Mouse (Mus musculus): ENCODE measurements around the gene Zfyve28. TPM values are rescaled to one million over a fixed set of nuclear protein-coding genes. Genes with fewer than 3 reads are reported as not detected.

The Zfyve28 gene
- polyA plus RNA-seq, 2 experiments: 0.95 to 1.7 TPM

GRCm38 (mm10) chr5:34148476-34148875 lies 139.8 kb downstream of the Zfyve28 start:
- Histone ChIP-seq H3K27ac (replicated peaks; ENCODE audit: low read depth, low read length) (no peak overlapping the region), H3K4me1 (ENCODE audit: control insufficient read depth, insufficient read depth, low read length) (no peaks in the 10 kb centered on the region), H3K4me3 (replicated peaks; ENCODE audit: low read length) (no peak overlapping the region), H3K4me2 (replicated peaks; ENCODE audit: low read depth, low read length, severe bottlenecking) (no peak overlapping the region), H3K27me3 (ENCODE audit: control insufficient read depth, insufficient read depth, low read length) (no peaks in the 10 kb centered on the region), H3K9ac (ENCODE audit: low read depth, low read length, severe bottlenecking) (no peak overlapping the region), H3K9me3 (ENCODE audit: control insufficient read depth, low read length) (no peaks in the 10 kb centered on the region), H3K36me3 (ENCODE audit: control insufficient read depth, insufficient read depth, low read length) (peaks cover under 1% of the 10 kb centered on the region; the same call in 1 of the 2 replicates)
- no peak for TF ChIP-seq POLR2A (IDR thresholded peaks at IDR 0.05; ENCODE audit: borderline replicate concordance, extremely low read depth, insufficient read depth, insufficient read length)
- ATAC-seq (ENCODE audit: low FRiP score, low read depth) (no peak), DNase-seq (ENCODE audit: low spot score) (no peak)

DNA sequence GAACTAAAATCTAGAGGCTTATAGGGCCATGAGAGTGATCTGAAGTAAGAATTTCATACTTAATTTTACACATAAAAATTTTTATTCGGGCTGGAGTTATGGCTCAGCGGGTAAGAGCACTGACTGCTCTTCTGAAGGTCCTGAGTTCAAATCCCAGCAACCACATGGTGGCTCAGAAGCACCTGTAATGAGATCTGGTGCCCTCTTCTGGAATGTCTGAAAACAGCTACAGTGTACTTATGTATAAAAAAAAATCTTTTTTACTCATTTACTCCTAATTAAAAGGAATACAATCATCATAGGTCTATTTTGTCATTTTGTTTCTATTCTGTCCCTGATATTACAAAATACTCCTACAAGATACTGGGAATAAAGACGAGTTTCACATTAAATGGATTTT lies 140.7 kb downstream of the Zfyve28 start:
- H3K4me3 ChIP-seq (replicated peaks; ENCODE audit: low read length): no peak overlapping the region
- no peak overlapping the region for H3K9ac ChIP-seq (ENCODE audit: low read depth, low read length, severe bottlenecking)
- no peaks in the 10 kb centered on the region for H3K27me3 ChIP-seq (ENCODE audit: control insufficient read depth, insufficient read depth, low read length)
- H3K27ac ChIP-seq (replicated peaks; ENCODE audit: low read depth, low read length): no peak overlapping the region
- H3K9me3 ChIP-seq (ENCODE audit: control insufficient read depth, low read length): no peaks in the 10 kb centered on the region
- DNase-seq (ENCODE audit: low spot score) (no peak), ATAC-seq (ENCODE audit: low FRiP score, low read depth) (no peak)
- no peaks in the 10 kb centered on the region for H3K36me3 ChIP-seq (ENCODE audit: control insufficient read depth, insufficient read depth, low read length)
- no peak for TF ChIP-seq POLR2A (IDR thresholded peaks at IDR 0.05; ENCODE audit: borderline replicate concordance, extremely low read depth, insufficient read depth, insufficient read length)
- no peak overlapping the region for H3K4me2 ChIP-seq (replicated peaks; ENCODE audit: low read depth, low read length, severe bottlenecking)
- no peaks in the 10 kb centered on the region for H3K4me1 ChIP-seq (ENCODE audit: control insufficient read depth, insufficient read depth, low read length)
- WGBS: 91% methylated on average over 3 of the region's 3 CpGs

Other genes with a start within 250 kb of the Zfyve28 start
- 0.79 and 1.7 TPM in 2 replicates for gene Poln, start 119.0 kb downstream of the Zfyve28 start, polyA plus RNA-seq (2012; rRNA removed)
- 0.97 and 1.3 TPM in 2 replicates for gene Poln, start 119.0 kb downstream of the Zfyve28 start, polyA plus RNA-seq (2014; fragmentation: Nextera tagmentation; extraction: Ambion mirVana)
- 8.0 and 12.4 TPM in 2 replicates for gene Haus3, start 118.9 kb downstream of the Zfyve28 start, polyA plus RNA-seq (2012; rRNA removed)
- gene Haus3, start 118.9 kb downstream of the Zfyve28 start, polyA plus RNA-seq (2014; fragmentation: Nextera tagmentation; extraction: Ambion mirVana): 24.5 and 25.5 TPM in 2 replicates
- gene Mxd4, start 100.7 kb downstream of the Zfyve28 start, polyA plus RNA-seq (2012; rRNA removed): 89.7 and 125 TPM in 2 replicates
- 46.6 and 52.2 TPM in 2 replicates for gene Mxd4, start 100.7 kb downstream of the Zfyve28 start, polyA plus RNA-seq (2014; fragmentation: Nextera tagmentation; extraction: Ambion mirVana)
- gene Cfap99, start 151 bp upstream of the Zfyve28 start, polyA plus RNA-seq (2012; rRNA removed): 0.04 TPM in 2 replicates
- gene Cfap99, start 151 bp upstream of the Zfyve28 start, polyA plus RNA-seq (2014; fragmentation: Nextera tagmentation; extraction: Ambion mirVana): not detected in 2 replicates
- 130 and 142 TPM in 2 replicates for gene Rnf4, start 47.8 kb upstream of the Zfyve28 start, polyA plus RNA-seq (2012; rRNA removed)
- 154 and 168 TPM in 2 replicates for gene Rnf4, start 47.8 kb upstream of the Zfyve28 start, polyA plus RNA-seq (2014; fragmentation: Nextera tagmentation; extraction: Ambion mirVana)
- gene Fam193a, start 81.5 kb upstream of the Zfyve28 start, polyA plus RNA-seq (2012; rRNA removed): 57.5 and 85.7 TPM in 2 replicates
- 16.6 and 19.2 TPM in 2 replicates for gene Fam193a, start 81.5 kb upstream of the Zfyve28 start, polyA plus RNA-seq (2014; fragmentation: Nextera tagmentation; extraction: Ambion mirVana)
- 17.1 and 23.7 TPM in 2 replicates for gene Tnip2, start 225.5 kb upstream of the Zfyve28 start, polyA plus RNA-seq (2012; rRNA removed)
- 15.8 and 17.1 TPM in 2 replicates for gene Tnip2, start 225.5 kb upstream of the Zfyve28 start, polyA plus RNA-seq (2014; fragmentation: Nextera tagmentation; extraction: Ambion mirVana)
- gene Sh3bp2, start 237.4 kb upstream of the Zfyve28 start, polyA plus RNA-seq (2012; rRNA removed): 17.9 and 23.5 TPM in 2 replicates
- 12.2 and 12.6 TPM in 2 replicates for gene Sh3bp2, start 237.4 kb upstream of the Zfyve28 start, polyA plus RNA-seq (2014; fragmentation: Nextera tagmentation; extraction: Ambion mirVana)

Measured in limb, embryonic 14.5 days (tissue).